12 mouse cellular contexts compared by ENCODE assay signal in genomic region chr3:137998491-137999223, GRCm38 (mm10). TPM values are rescaled to one million over a fixed set of nuclear protein-coding genes. Genes with fewer than 3 reads are reported as not detected.
DNase-seq lines count a peak whose midpoint lies in the region; ATAC-seq and TF ChIP-seq lines count a peak whose summit lies in the region.
"Had no signal": no experiment of that assay in that cellular context is flagged by ENCODE, and none has a peak within 500 bp of the region (broad histone marks: within the 10 kb centered on the region; RNA-seq: fewer than 3 reads in every experiment).

No protein-coding gene starts in this region.

- H3K4me1 ChIP-seq in heart, embryonic 15.5 days (replicated peaks) = peaks cover 60% of the 10 kb centered on the region
- H3K4me1 ChIP-seq in midbrain, embryonic 11.5 days (ENCODE audit: control insufficient read depth, insufficient read depth, low read length) = no peaks in the 10 kb centered on the region
- H3K4me1 ChIP-seq in midbrain, postnatal 0 days (ENCODE audit: insufficient read depth, low read length) = no peaks in the 10 kb centered on the region
- H3K4me1 ChIP-seq in forebrain, embryonic 14.5 days (ENCODE audit: control insufficient read depth, insufficient read depth, low read length) = peaks cover 10% of the 10 kb centered on the region
- H3K4me1 ChIP-seq in midbrain, embryonic 14.5 days (ENCODE audit: control insufficient read depth, insufficient read depth, low read length) = peaks cover 5% of the 10 kb centered on the region; the same call in 1 of the 2 replicates

- H3K27ac ChIP-seq in heart, embryonic 15.5 days = peak overlapping the region; percentile 86
- no peak overlapping the region for H3K27ac ChIP-seq in midbrain, embryonic 11.5 days (ENCODE audit: low read depth, low read length)
- H3K27ac ChIP-seq in midbrain, postnatal 0 days (ENCODE audit: low read depth, low read length) = no peak overlapping the region
- no peak overlapping the region for H3K27ac ChIP-seq in forebrain, embryonic 14.5 days (ENCODE audit: low read depth, low read length)
- no peak overlapping the region for H3K27ac ChIP-seq in midbrain, embryonic 14.5 days (replicated peaks; ENCODE audit: low read depth, low read length)

- no peaks in the 10 kb centered on the region for H3K9me3 ChIP-seq in heart, embryonic 15.5 days (replicated peaks)
- H3K9me3 ChIP-seq in midbrain, embryonic 11.5 days (ENCODE audit: control insufficient read depth, low read length) = no peaks in the 10 kb centered on the region
- H3K9me3 ChIP-seq in midbrain, postnatal 0 days (ENCODE audit: low read length) = no peaks in the 10 kb centered on the region
- H3K9me3 ChIP-seq in forebrain, embryonic 14.5 days (replicated peaks; ENCODE audit: control insufficient read depth, low read length) = no peaks in the 10 kb centered on the region
- H3K9me3 ChIP-seq in midbrain, embryonic 14.5 days (ENCODE audit: control insufficient read depth, low read length) = no peaks in the 10 kb centered on the region

- no peak overlapping the region for H3K4me2 ChIP-seq in heart, embryonic 15.5 days
- no peak overlapping the region for H3K4me2 ChIP-seq in midbrain, embryonic 11.5 days
- H3K4me2 ChIP-seq in midbrain, postnatal 0 days (ENCODE audit: low read depth, low read length, poor library complexity, severe bottlenecking) = no peak overlapping the region
- H3K4me2 ChIP-seq in forebrain, embryonic 14.5 days (ENCODE audit: low read length) = 0 out of 2 replicates have a peak overlapping the region, but pooled peaks have one; percentile 9
- H3K4me2 ChIP-seq in midbrain, embryonic 14.5 days (ENCODE audit: low read length) = 0 out of 2 replicates have a peak overlapping the region, but pooled peaks have one; percentile 6
- H3K4me2 ChIP-seq: liver, embryonic 11.5 days had no signal

- 54% methylated on average over 14 of the region's 14 CpGs for WGBS in heart, embryonic 15.5 days
- WGBS in midbrain, embryonic 11.5 days = 75% methylated on average over 14 of the region's 14 CpGs
- 51% methylated on average over 14 of the region's 14 CpGs for WGBS in midbrain, postnatal 0 days
- 59% methylated on average over 14 of the region's 14 CpGs for WGBS in forebrain, embryonic 14.5 days
- WGBS in midbrain, embryonic 14.5 days = 65% methylated on average over 14 of the region's 14 CpGs

- no peak overlapping the region for H3K4me3 ChIP-seq in heart, embryonic 15.5 days
- H3K4me3 ChIP-seq in midbrain, embryonic 11.5 days (ENCODE audit: low read depth, low read length) = no peak overlapping the region
- no peak overlapping the region for H3K4me3 ChIP-seq in midbrain, postnatal 0 days (ENCODE audit: low read depth, low read length)
- H3K4me3 ChIP-seq in forebrain, embryonic 14.5 days (ENCODE audit: low read depth, low read length) = no peak overlapping the region
- no peak overlapping the region for H3K4me3 ChIP-seq in midbrain, embryonic 14.5 days (replicated peaks; ENCODE audit: low read depth, low read length)

- intact Hi-C loops in heart, postnatal 10 days (cut with DNase I) = no loop called here
- intact Hi-C loops in left cerebral cortex, postnatal 4 days (cut with DNase I) = no loop called here

- no peak for TF ChIP-seq CTCF in midbrain, postnatal 0 days (IDR thresholded peaks at IDR 0.05)

- DNase-seq in heart, postnatal 10 days = no peak
- peak; percentile 69 for DNase-seq in midbrain, embryonic 11.5 days (ENCODE audit: low spot score, missing footprints)
- no peak for DNase-seq in midbrain, postnatal 0 days (ENCODE audit: low spot score)
- no peak for DNase-seq in forebrain, embryonic 14.5 days (ENCODE audit: low spot score)
- DNase-seq in midbrain, embryonic 14.5 days = no peak
- DNase-seq in ovary, postnatal 14 days (ENCODE audit: low spot score) = no peak
- no peak for DNase-seq in left cerebral cortex, postnatal 4 days
- DNase-seq: adrenal gland, postnatal 14 days; cerebellum, adult 18-20 months; gastrocnemius, postnatal 36 days had no signal

- H3K27me3 ChIP-seq in heart, embryonic 15.5 days = no peaks in the 10 kb centered on the region
- no peaks in the 10 kb centered on the region for H3K27me3 ChIP-seq in midbrain, embryonic 11.5 days (ENCODE audit: control insufficient read depth, insufficient read depth, low read length)
- H3K27me3 ChIP-seq in midbrain, postnatal 0 days (ENCODE audit: insufficient read depth, low read length) = no peaks in the 10 kb centered on the region
- no peaks in the 10 kb centered on the region for H3K27me3 ChIP-seq in forebrain, embryonic 14.5 days (replicated peaks; ENCODE audit: control insufficient read depth, insufficient read depth, low read length)
- no peaks in the 10 kb centered on the region for H3K27me3 ChIP-seq in midbrain, embryonic 14.5 days (ENCODE audit: control insufficient read depth, insufficient read depth, low read length)

- ATAC-seq in heart, embryonic 15.5 days (replicated peaks; ENCODE audit: insufficient number of reproducible peaks, insufficient read depth, low FRiP score, low read depth) = no peak
- no peak for ATAC-seq in midbrain, embryonic 11.5 days (ENCODE audit: low FRiP score)
- ATAC-seq in midbrain, postnatal 0 days (ENCODE audit: low FRiP score) = no peak
- no peak for ATAC-seq in forebrain, embryonic 14.5 days
- ATAC-seq in midbrain, embryonic 14.5 days (ENCODE audit: low FRiP score, low TSS enrichment) = no peak

- no peaks in the 10 kb centered on the region for H3K36me3 ChIP-seq in heart, embryonic 15.5 days
- no peaks in the 10 kb centered on the region for H3K36me3 ChIP-seq in midbrain, embryonic 11.5 days (ENCODE audit: control insufficient read depth, insufficient read depth, low read length)
- H3K36me3 ChIP-seq in midbrain, postnatal 0 days (ENCODE audit: insufficient read depth, low read length) = no peaks in the 10 kb centered on the region
- no peaks in the 10 kb centered on the region for H3K36me3 ChIP-seq in forebrain, embryonic 14.5 days (ENCODE audit: control insufficient read depth, insufficient read depth, low read length)
- no peaks in the 10 kb centered on the region for H3K36me3 ChIP-seq in midbrain, embryonic 14.5 days (ENCODE audit: control insufficient read depth, insufficient read depth, low read length)

- no peak overlapping the region for H3K9ac ChIP-seq in heart, embryonic 15.5 days
- H3K9ac ChIP-seq in midbrain, embryonic 11.5 days (ENCODE audit: low read length) = no peak overlapping the region
- H3K9ac ChIP-seq in midbrain, postnatal 0 days (replicated peaks; ENCODE audit: low read length, poor library complexity, severe bottlenecking) = no peak overlapping the region
- no peak overlapping the region for H3K9ac ChIP-seq in forebrain, embryonic 14.5 days (ENCODE audit: low read length)
- no peak overlapping the region for H3K9ac ChIP-seq in midbrain, embryonic 14.5 days (replicated peaks; ENCODE audit: low read length)

RNA-seq across cellular contexts. Expression of gene Dapp1, which starts 17.3 kb away (rescaled TPM):
- 18.4 TPM in 2 replicates for polyA plus RNA-seq in heart, embryonic 15.5 days (2015; fragmentation: Nextera tagmentation; extraction: Ambion mirVana)
- 1 to 10 TPM; 4.0 to 5.2 TPM for total RNA-seq in heart, postnatal 10 days (2021)
- polyA plus RNA-seq in midbrain, embryonic 11.5 days (2014; fragmentation: Nextera tagmentation; extraction: Ambion mirVana) = 3.2 and 3.4 TPM in 2 replicates
- total RNA-seq in midbrain, postnatal 0 days (2014; rRNA removed) = 2.3 and 4.0 TPM in 2 replicates
- 1.3 and 1.9 TPM in 2 replicates for polyA plus RNA-seq in midbrain, postnatal 0 days (2015; fragmentation: Nextera tagmentation; extraction: Ambion mirVana)
- 2.4 and 4.4 TPM in 2 replicates for polyA plus RNA-seq in forebrain, embryonic 14.5 days (2014; fragmentation: Nextera tagmentation; extraction: Ambion mirVana)
- 1.0 and 1.2 TPM in 2 replicates for polyA plus RNA-seq in midbrain, embryonic 14.5 days (2014; fragmentation: Nextera tagmentation; extraction: Ambion mirVana)
- 1 to 10 TPM; 4.7 to 4.8 TPM for total RNA-seq in left cerebral cortex, postnatal 4 days (2021)

Comparison
In these comparisons a context has a peak if more than half of its experiments do, and no peak if none do; other contexts are left out.
1. H3K4me2 ChIP-seq: peak in forebrain, embryonic 14.5 days (single experiment) and midbrain, embryonic 14.5 days (single experiment); none in heart, embryonic 15.5 days (single experiment), midbrain, embryonic 11.5 days (single experiment) and midbrain, postnatal 0 days (single experiment).